Mouse (Mus musculus) liver, postnatal 0 days (tissue): ENCODE measurements around the gene Hspb3.

ENCODE experiments used
- CTCF ChIP-seq: sonication (generic); IDR thresholded peaks from 2 replicates; pipeline ENCODE4 v1.5.1; 2016; ENCODE audit warnings: antibody characterized with exemption, low read depth
- EP300 ChIP-seq: IDR thresholded peaks from 2 replicates; pipeline ENCODE4 v1.6.1; 2016; ENCODE audit warnings: antibody characterized with exemption, low read depth, mild to moderate bottlenecking

DNA sequence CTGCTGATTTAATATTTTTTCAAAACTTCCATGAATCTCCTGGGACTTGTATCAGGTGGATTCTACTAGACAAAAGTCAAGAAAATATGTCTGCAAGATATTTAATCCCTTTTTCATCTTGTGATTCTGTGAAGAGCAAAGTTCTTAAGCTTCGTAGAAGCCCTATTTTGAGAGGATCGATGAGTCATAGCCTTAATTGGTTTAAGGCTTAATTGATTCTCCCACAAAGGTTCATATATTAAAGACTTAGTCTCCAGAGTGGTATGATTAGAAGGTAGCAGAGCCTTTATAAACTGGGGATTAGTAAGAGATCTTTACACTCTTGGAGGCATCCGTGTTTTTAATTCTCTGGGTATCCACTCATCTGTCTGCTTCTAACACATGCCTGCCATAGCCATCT lies 49.7 kb upstream of the Hspb3 start:
- no peak for TF ChIP-seq CTCF
- no peak for TF ChIP-seq EP300
